Mouse (Mus musculus) liver, postnatal 0 days (tissue): ENCODE measurements around the gene Tnfsf9.

Source experiments
- CTCF ChIP-seq: sonication (generic); IDR thresholded peaks from 2 replicates; pipeline ENCODE4 v1.5.1; 2016; ENCODE audit warnings: antibody characterized with exemption, low read depth
- EP300 ChIP-seq: IDR thresholded peaks from 2 replicates; pipeline ENCODE4 v1.6.1; 2016; ENCODE audit warnings: antibody characterized with exemption, low read depth, mild to moderate bottlenecking

DNA sequence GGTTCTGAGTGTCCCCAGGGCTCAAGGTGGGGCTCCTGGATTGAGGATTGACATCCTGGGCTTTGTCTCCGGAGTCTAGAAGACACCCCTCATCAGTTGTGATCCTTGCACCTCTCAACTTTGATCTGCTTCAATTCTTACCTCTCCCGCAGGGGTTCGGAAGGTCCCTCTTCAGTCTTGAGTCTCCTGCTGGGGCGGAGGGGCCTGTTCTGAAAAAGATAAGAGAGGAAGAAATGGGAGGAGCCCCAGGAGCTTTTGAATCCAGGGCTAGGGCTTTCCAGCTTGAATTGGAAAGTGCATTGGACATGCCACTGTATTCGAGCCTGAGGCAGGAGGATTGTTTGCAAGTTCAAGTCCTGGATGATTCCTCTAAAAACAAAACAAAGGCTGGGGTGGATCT lies 38.2 kb upstream of the Tnfsf9 start:
- TF ChIP-seq EP300 (no peak), CTCF (no peak)
